Mouse (Mus musculus): ENCODE measurements at regions not wholly inside any gene's neighbourhood (a gene's known extent, or its start where the extent isn't known, plus 50 kb on each side); places are given as distances from the start of the nearest gene placed in this dataset.

- TF ChIP-seq CTCF (IDR thresholded peaks at IDR 0.05; ENCODE audit: borderline replicate concordance, insufficient read depth, low read length) (no peak), POLR2A (IDR thresholded peaks at IDR 0.05; ENCODE audit: low read depth, low read length) (no peak)
These were observed 156.3 kb upstream of the Id4 start for GRCm38 (mm10) chr13:48104766-48105165.
